Mouse (Mus musculus) liver, postnatal 0 days (tissue): ENCODE results near the gene Dnah8.
A peak's percentile ranks its signal among the peaks of the same experiment; 100 is the strongest.

Source experiments
- CTCF ChIP-seq: sonication (generic); IDR thresholded peaks from 2 replicates; pipeline ENCODE4 v1.5.1; 2016; ENCODE audit warnings: antibody characterized with exemption, low read depth
- EP300 ChIP-seq: IDR thresholded peaks from 2 replicates; pipeline ENCODE4 v1.6.1; 2016; ENCODE audit warnings: antibody characterized with exemption, low read depth, mild to moderate bottlenecking

DNA sequence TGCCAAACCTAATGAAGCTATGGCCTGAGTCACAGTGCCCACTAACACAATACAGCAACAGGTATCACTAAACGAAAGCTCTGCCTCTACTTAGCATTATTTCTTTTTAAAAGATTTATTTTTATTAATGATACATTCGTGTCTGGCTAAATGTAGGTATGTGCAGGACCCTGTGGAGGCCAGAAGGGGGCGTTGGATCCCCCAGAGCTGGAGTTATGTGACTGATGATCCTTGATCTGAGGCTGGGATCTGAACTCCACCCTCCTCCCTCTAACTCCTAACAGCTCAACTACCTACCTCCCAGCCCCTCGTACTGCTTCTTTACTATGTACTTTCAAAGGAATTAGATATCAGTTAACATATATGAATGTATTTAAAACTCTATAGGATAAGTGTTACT, 2.7 kb upstream of the Dnah8 start:
- TF ChIP-seq CTCF = peak; percentile 28; the same call in 1 of the 2 replicates
- no peak for TF ChIP-seq EP300
